Mouse (Mus musculus) neural tube, embryonic 15.5 days (tissue): ENCODE measurements around the gene Bcas1. TPM values are rescaled to one million over a fixed set of nuclear protein-coding genes. Genes with fewer than 3 reads are reported as not detected.

Experiments
- ATAC-seq: fragments of 200-750 bp; cut with Nextera tagmentation; 2 replicates; pipeline ENCODE4 v1.8.0; 2017; ENCODE audit warnings: mild to moderate bottlenecking, moderate TSS enrichment, moderate library complexity; ENCODE audit not compliant: low FRiP score
- H3K27ac ChIP-seq: fragments of 300-500 bp; sonication (generic); replicated peaks from 2 replicates; pipeline ENCODE4 v1.5.1; 2015; ENCODE audit warnings: mild to moderate bottlenecking, inconsistent platforms
- H3K27me3 ChIP-seq: fragments of 300-500 bp; sonication (generic); replicated peaks from 2 replicates; pipeline ENCODE4 v1.6.1; 2015; ENCODE audit warnings: inconsistent platforms
- H3K36me3 ChIP-seq: fragments of 300-500 bp; sonication (generic); 2 replicates; pipeline ENCODE4 v1.6.1; 2015; ENCODE audit warnings: inconsistent platforms
- H3K4me1 ChIP-seq: fragments of 300-500 bp; sonication (generic); 2 replicates; pipeline ENCODE4 v1.6.1; 2015; ENCODE audit warnings: inconsistent platforms
- H3K4me2 ChIP-seq: fragments of 300-500 bp; sonication (generic); 2 replicates; pipeline ENCODE4 v1.6.1; 2015; ENCODE audit warnings: inconsistent platforms, mild to moderate bottlenecking, moderate library complexity
- H3K4me3 ChIP-seq: fragments of 300-500 bp; sonication (generic); replicated peaks from 2 replicates; pipeline ENCODE4 v1.5.1; 2015; ENCODE audit warnings: mild to moderate bottlenecking, inconsistent platforms
- H3K9ac ChIP-seq: fragments of 300-500 bp; sonication (generic); replicated peaks from 2 replicates; pipeline ENCODE4 v1.6.1; 2015; ENCODE audit warnings: mild to moderate bottlenecking, inconsistent platforms
- H3K9me3 ChIP-seq: fragments of 300-500 bp; sonication (generic); replicated peaks from 2 replicates; pipeline ENCODE4 v1.6.1; 2016; ENCODE audit warnings: inconsistent platforms
- WGBS: fragments of 180-500 bp; shearing (Covaris S2); methylation state at CpG from one replicate; pipeline ENCODE4 v1.1.7; 2015; ENCODE audit warnings: mixed read lengths; 5-methylcytosine and 5-hydroxymethylcytosine counted together
- polyA plus RNA-seq: library from polyadenylated mRNA; unstranded; fragments of >200 nt; fragmentation: Nextera tagmentation; extraction: Ambion mirVana; gene quantifications from 2 replicates; pipeline ENCODE4 v1.2.1, GENCODE M21; 2015

Bcas1 gene
- polyA plus RNA-seq = 9.2 and 10.6 TPM in 2 replicates

- H3K9me3 ChIP-seq = no peaks in the 10 kb centered on the region
- H3K27me3 ChIP-seq = no peaks in the 10 kb centered on the region
- H3K36me3 ChIP-seq = no peaks in the 10 kb centered on the region
- H3K9ac ChIP-seq = no peak within 1 kb of the TSS
- no peak within 1 kb of the TSS for H3K27ac ChIP-seq
- peaks cover 3% of the 10 kb centered on the region; the same call in 1 of the 2 replicates for H3K4me1 ChIP-seq
- H3K4me2 ChIP-seq = no peak within 1 kb of the TSS
- WGBS = 86% methylated on average over 8 of the region's 8 CpGs
- no peak within 1 kb of the TSS for H3K4me3 ChIP-seq
- ATAC-seq = no peak
Observed at GRCm38 (mm10) chr2:170427704-170428103, at the start of gene Bcas1. Gene Bcas1 (minus strand): TSS chr2:170427845.

GRCm38 (mm10) chr2:170476643-170477042 lies 49.0 kb upstream of the Bcas1 start:
- no peak for ATAC-seq
- no peak overlapping the region for H3K4me2 ChIP-seq
- WGBS = 90% methylated on average over 8 of the region's 8 CpGs

GRCm38 (mm10) chr2:170476215-170476614 lies 48.6 kb upstream of the Bcas1 start:
- H3K27ac ChIP-seq = no peak overlapping the region
- H3K4me3 ChIP-seq = no peak overlapping the region
- no peaks in the 10 kb centered on the region for H3K9me3 ChIP-seq
- no peak overlapping the region for H3K9ac ChIP-seq
- H3K36me3 ChIP-seq = no peaks in the 10 kb centered on the region
- no peak for ATAC-seq
- no peak overlapping the region for H3K4me2 ChIP-seq
- no peaks in the 10 kb centered on the region for H3K4me1 ChIP-seq
- no peaks in the 10 kb centered on the region for H3K27me3 ChIP-seq
- 89% methylated on average over 11 of the region's 11 CpGs for WGBS

More at GRCm38 (mm10) chr2:170476643-170477042, 49.0 kb upstream of the Bcas1 start:
- Histone ChIP-seq H3K9ac (no peak overlapping the region), H3K27ac (no peak overlapping the region), H3K4me1 (no peaks in the 10 kb centered on the region), H3K27me3 (no peaks in the 10 kb centered on the region), H3K36me3 (no peaks in the 10 kb centered on the region), H3K9me3 (no peaks in the 10 kb centered on the region), H3K4me3 (no peak overlapping the region)

- Histone ChIP-seq H3K4me2 (no peak overlapping the region), H3K27me3 (0 out of 2 replicates have a peak, but pooled peaks cover 6% of the 10 kb centered on the region), H3K27ac (no peak overlapping the region), H3K36me3 (no peaks in the 10 kb centered on the region), H3K9ac (no peak overlapping the region), H3K9me3 (no peaks in the 10 kb centered on the region), H3K4me1 (peaks cover 4% of the 10 kb centered on the region; the same call in 1 of the 2 replicates), H3K4me3 (no peak overlapping the region)
- WGBS = 66% methylated on average over 3 of the region's 3 CpGs
- no peak for ATAC-seq
Observed at GRCm38 (mm10) chr2:170475164-170475563, 47.5 kb upstream of the Bcas1 start.

- H3K4me2 ChIP-seq = no peak overlapping the region
- no peaks in the 10 kb centered on the region for H3K9me3 ChIP-seq
- H3K27ac ChIP-seq = no peak overlapping the region
- no peak overlapping the region for H3K9ac ChIP-seq
- 91% methylated on average over 5 of the region's 5 CpGs for WGBS
- H3K36me3 ChIP-seq = no peaks in the 10 kb centered on the region
- H3K4me1 ChIP-seq = peaks cover 11% of the 10 kb centered on the region
- no peak overlapping the region for H3K4me3 ChIP-seq
- no peak for ATAC-seq
- peaks cover 7% of the 10 kb centered on the region; the same call in 1 of the 2 replicates for H3K27me3 ChIP-seq
Observed at GRCm38 (mm10) chr2:170474125-170474524, 46.5 kb upstream of the Bcas1 start.

- peaks cover 12% of the 10 kb centered on the region for H3K4me1 ChIP-seq
- no peak overlapping the region for H3K4me3 ChIP-seq
- no peaks in the 10 kb centered on the region for H3K36me3 ChIP-seq
- 80% methylated on average over 5 of the region's 5 CpGs for WGBS
- no peak for ATAC-seq
- H3K4me2 ChIP-seq = no peak overlapping the region
- H3K9me3 ChIP-seq = no peaks in the 10 kb centered on the region
- peaks cover 7% of the 10 kb centered on the region; the same call in 1 of the 2 replicates for H3K27me3 ChIP-seq
- H3K9ac ChIP-seq = no peak overlapping the region
- no peak overlapping the region for H3K27ac ChIP-seq
Observed at GRCm38 (mm10) chr2:170470591-170470990, 42.9 kb upstream of the Bcas1 start.

- H3K4me2 ChIP-seq = peak overlapping the region; percentile 23; the same call in 1 of the 2 replicates
- no peaks in the 10 kb centered on the region for H3K36me3 ChIP-seq
- no peak overlapping the region for H3K4me3 ChIP-seq
- peaks cover 12% of the 10 kb centered on the region for H3K4me1 ChIP-seq
- no peak overlapping the region for H3K9ac ChIP-seq
- no peaks in the 10 kb centered on the region for H3K9me3 ChIP-seq
- H3K27ac ChIP-seq = no peak overlapping the region
- ATAC-seq = no peak
- H3K27me3 ChIP-seq = peaks cover 7% of the 10 kb centered on the region; the same call in 1 of the 2 replicates
- 17% methylated on average over 10 of the region's 10 CpGs for WGBS
Observed at GRCm38 (mm10) chr2:170469616-170470308, 42.1 kb upstream of the Bcas1 start.

GRCm38 (mm10) chr2:170468009-170468408 lies 40.4 kb upstream of the Bcas1 start:
- H3K27me3 ChIP-seq = peaks cover 7% of the 10 kb centered on the region; the same call in 1 of the 2 replicates
- no peaks in the 10 kb centered on the region for H3K36me3 ChIP-seq
- H3K4me2 ChIP-seq = no peak overlapping the region
- no peak overlapping the region for H3K4me3 ChIP-seq
- no peak for ATAC-seq
- H3K9ac ChIP-seq = no peak overlapping the region
- H3K4me1 ChIP-seq = peaks cover 12% of the 10 kb centered on the region
- no peaks in the 10 kb centered on the region for H3K9me3 ChIP-seq
- H3K27ac ChIP-seq = no peak overlapping the region

GRCm38 (mm10) chr2:170464817-170465216 lies 37.2 kb upstream of the Bcas1 start:
- Histone ChIP-seq H3K9me3 (no peaks in the 10 kb centered on the region), H3K36me3 (no peaks in the 10 kb centered on the region), H3K4me3 (no peak overlapping the region), H3K27me3 (no peaks in the 10 kb centered on the region; the same call in 1 of the 2 replicates), H3K27ac (no peak overlapping the region), H3K9ac (no peak overlapping the region), H3K4me2 (no peak overlapping the region), H3K4me1 (peaks cover 8% of the 10 kb centered on the region)
- no peak for ATAC-seq
- WGBS = 31% methylated on average over 4 of the region's 4 CpGs

GRCm38 (mm10) chr2:170461652-170462051 lies 34.0 kb upstream of the Bcas1 start:
- no peak overlapping the region for H3K27ac ChIP-seq

GRCm38 (mm10) chr2:170459805-170460204 lies 32.2 kb upstream of the Bcas1 start:
- Histone ChIP-seq H3K9me3 (no peaks in the 10 kb centered on the region), H3K9ac (no peak overlapping the region), H3K27ac (no peak overlapping the region), H3K4me3 (no peak overlapping the region), H3K36me3 (no peaks in the 10 kb centered on the region), H3K27me3 (no peaks in the 10 kb centered on the region; the same call in 1 of the 2 replicates), H3K4me1 (no peaks in the 10 kb centered on the region), H3K4me2 (no peak overlapping the region)
- ATAC-seq = no peak
- WGBS = 34% methylated on average over 9 of the region's 9 CpGs

More at GRCm38 (mm10) chr2:170461652-170462051, 34.0 kb upstream of the Bcas1 start:
- H3K36me3 ChIP-seq = no peaks in the 10 kb centered on the region
- ATAC-seq = no peak
- no peaks in the 10 kb centered on the region for H3K9me3 ChIP-seq
- no peaks in the 10 kb centered on the region for H3K27me3 ChIP-seq
- no peak overlapping the region for H3K9ac ChIP-seq
- H3K4me1 ChIP-seq = no peaks in the 10 kb centered on the region
- no peak overlapping the region for H3K4me3 ChIP-seq
- no peak overlapping the region for H3K4me2 ChIP-seq
- 66% methylated on average over 7 of the region's 7 CpGs for WGBS

- no peaks in the 10 kb centered on the region for H3K36me3 ChIP-seq
- no peak overlapping the region for H3K4me2 ChIP-seq
- no peak overlapping the region for H3K27ac ChIP-seq
- H3K4me1 ChIP-seq = no peaks in the 10 kb centered on the region
- no peak overlapping the region for H3K4me3 ChIP-seq
- no peak overlapping the region for H3K9ac ChIP-seq
- ATAC-seq = no peak
- H3K9me3 ChIP-seq = no peaks in the 10 kb centered on the region
- H3K27me3 ChIP-seq = no peaks in the 10 kb centered on the region; the same call in 1 of the 2 replicates
- whole genome bisulfite sequencing = 82% methylated on average over 10 of the region's 10 CpGs
Observed at GRCm38 (mm10) chr2:170459183-170459582, 31.5 kb upstream of the Bcas1 start.
